Mouse (Mus musculus): Measurements from ENCODE around the gene Nae1. TPM values are rescaled to one million over a fixed set of nuclear protein-coding genes. Genes with fewer than 3 reads are reported as not detected.

Gene Nae1
- polyA plus RNA-seq, 1 experiment from 2014 or later, result 68.8 TPM

GRCm38 (mm10) chr8:104472465-104472864 lies 62.0 kb downstream of the Nae1 start:
- Histone ChIP-seq H3K36me3 (ENCODE audit: control insufficient read depth, insufficient read depth) (no peaks in the 10 kb centered on the region), H3K9me3 (replicated peaks; ENCODE audit: control insufficient read depth, low read length) (no peaks in the 10 kb centered on the region), H3K9ac (ENCODE audit: low read length) (no peak overlapping the region), H3K4me2 (ENCODE audit: low read depth, low read length) (no peak overlapping the region), H3K27ac (ENCODE audit: low read length) (no peak overlapping the region), H3K4me3 (ENCODE audit: low read length) (no peak overlapping the region), H3K27me3 (ENCODE audit: control insufficient read depth, insufficient read depth, low read length) (no peaks in the 10 kb centered on the region), H3K4me1 (ENCODE audit: control insufficient read depth, insufficient read depth, low read length) (no peaks in the 10 kb centered on the region)
- WGBS, result 66% methylated on average over 3 of the region's 3 CpGs
- no peak for ATAC-seq (replicated peaks; ENCODE audit: extremely low read depth, insufficient read depth, low FRiP score)

- no peaks in the 10 kb centered on the region for H3K27me3 ChIP-seq (ENCODE audit: control insufficient read depth, insufficient read depth, low read length)
- no peak for ATAC-seq (replicated peaks; ENCODE audit: extremely low read depth, insufficient read depth, low FRiP score)
Observed at GRCm38 (mm10) chr8:104467463-104467862, 67.0 kb downstream of the Nae1 start.

More at GRCm38 (mm10) chr8:104467463-104467862, 67.0 kb downstream of the Nae1 start:
- Histone ChIP-seq H3K4me1 (ENCODE audit: control insufficient read depth, insufficient read depth, low read length) (no peaks in the 10 kb centered on the region), H3K36me3 (ENCODE audit: control insufficient read depth, insufficient read depth) (no peaks in the 10 kb centered on the region), H3K4me3 (ENCODE audit: low read length) (no peak overlapping the region), H3K27ac (ENCODE audit: low read length) (no peak overlapping the region), H3K9ac (ENCODE audit: low read length) (no peak overlapping the region), H3K9me3 (replicated peaks; ENCODE audit: control insufficient read depth, low read length) (no peaks in the 10 kb centered on the region), H3K4me2 (ENCODE audit: low read depth, low read length) (no peak overlapping the region)
- WGBS, result 66% methylated on average over 2 of the region's 2 CpGs

Other genes starting within 250 kb of the Nae1 start
- gene Cmtm2a, start 241.5 kb downstream of the Nae1 start, polyA plus RNA-seq (2015; fragmentation: Nextera tagmentation; extraction: Ambion mirVana), result not detected in 2 replicates
- not detected in 2 replicates for gene Gm45711, start 224.6 kb downstream of the Nae1 start, polyA plus RNA-seq (2015; fragmentation: Nextera tagmentation; extraction: Ambion mirVana)
- not detected in 2 replicates for gene Cmtm1, start 224.5 kb downstream of the Nae1 start, polyA plus RNA-seq (2015; fragmentation: Nextera tagmentation; extraction: Ambion mirVana)
- gene Gm11020, start 213.1 kb downstream of the Nae1 start, polyA plus RNA-seq (2015; fragmentation: Nextera tagmentation; extraction: Ambion mirVana), result not detected in 2 replicates
- not detected in 2 replicates for gene Cmtm2b, start 212.4 kb downstream of the Nae1 start, polyA plus RNA-seq (2015; fragmentation: Nextera tagmentation; extraction: Ambion mirVana)
- gene Cmtm3, start 195.2 kb downstream of the Nae1 start, polyA plus RNA-seq (2015; fragmentation: Nextera tagmentation; extraction: Ambion mirVana), result 81.8 and 83.9 TPM in 2 replicates
- 1.3 and 1.7 TPM in 2 replicates for gene Cmtm4, start 138.8 kb downstream of the Nae1 start, polyA plus RNA-seq (2015; fragmentation: Nextera tagmentation; extraction: Ambion mirVana)
- gene Dync1li2, start 91.6 kb downstream of the Nae1 start, polyA plus RNA-seq (2015; fragmentation: Nextera tagmentation; extraction: Ambion mirVana), result 54.2 and 55.9 TPM in 2 replicates
- 0.11 and 0.13 TPM in 2 replicates for gene Terb1, start 24.7 kb downstream of the Nae1 start, polyA plus RNA-seq (2015; fragmentation: Nextera tagmentation; extraction: Ambion mirVana)
- 2.4 and 3.0 TPM in 2 replicates for gene Car7, start 52 bp upstream of the Nae1 start, polyA plus RNA-seq (2015; fragmentation: Nextera tagmentation; extraction: Ambion mirVana)
- gene Pdp2, start 56.8 kb upstream of the Nae1 start, polyA plus RNA-seq (2015; fragmentation: Nextera tagmentation; extraction: Ambion mirVana), result 6.2 and 6.7 TPM in 2 replicates
- gene Cdh16, start 89.8 kb upstream of the Nae1 start, polyA plus RNA-seq (2015; fragmentation: Nextera tagmentation; extraction: Ambion mirVana), result 20.1 and 25.9 TPM in 2 replicates
- gene Rrad, start 96.7 kb upstream of the Nae1 start, polyA plus RNA-seq (2015; fragmentation: Nextera tagmentation; extraction: Ambion mirVana), result 289 and 293 TPM in 2 replicates
- 171 and 196 TPM in 2 replicates for gene Ciao2b, start 107.3 kb upstream of the Nae1 start, polyA plus RNA-seq (2015; fragmentation: Nextera tagmentation; extraction: Ambion mirVana)
- gene Ces2a, start 199.4 kb upstream of the Nae1 start, polyA plus RNA-seq (2015; fragmentation: Nextera tagmentation; extraction: Ambion mirVana), result 0.66 TPM in 1 of 2 replicates, not detected in the other

Measured in heart, embryonic 16.5 days (tissue).